15 mouse cellular contexts compared by ENCODE assay signal in the genomic region with DNA sequence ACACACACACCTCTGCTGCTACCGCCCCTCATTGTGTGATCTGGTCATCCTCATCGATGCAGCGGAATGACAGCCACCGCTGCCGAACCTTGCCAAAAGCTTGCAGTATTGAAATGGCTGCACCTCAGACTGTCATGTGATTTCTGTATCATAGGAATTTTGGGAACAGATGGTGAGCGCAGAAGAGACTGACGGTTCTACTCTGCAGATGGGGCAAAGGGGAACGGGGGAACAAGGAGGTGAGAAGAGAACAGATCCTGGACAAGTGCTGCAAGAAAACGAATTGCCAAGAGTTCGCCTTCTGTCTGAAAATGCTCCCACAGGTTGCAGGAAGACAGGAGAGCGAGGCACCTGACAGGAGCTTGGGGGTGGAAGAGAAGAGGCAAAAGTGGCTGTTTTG.
DNase-seq lines count a peak whose midpoint lies in the region; ATAC-seq and TF ChIP-seq lines count a peak whose summit lies in the region.
"Had no signal": no experiment of that assay in that cellular context is flagged by ENCODE, and none has a peak within 500 bp of the region (broad histone marks: within the 10 kb centered on the region; RNA-seq: fewer than 3 reads in every experiment).

No protein-coding gene starts in this region.

- no peak for TF ChIP-seq CTCF in midbrain, postnatal 0 days (IDR thresholded peaks at IDR 0.05)
- TF ChIP-seq CTCF in stomach, postnatal 0 days (IDR thresholded peaks at IDR 0.05; ENCODE audit: low read depth), result no peak

- H3K4me1 ChIP-seq in midbrain, embryonic 14.5 days (ENCODE audit: control insufficient read depth, insufficient read depth, low read length), result peaks cover 12% of the 10 kb centered on the region; the same call in 1 of the 2 replicates
- H3K4me1 ChIP-seq in midbrain, embryonic 10.5 days, result peaks cover 11% of the 10 kb centered on the region
- H3K4me1 ChIP-seq in midbrain, postnatal 0 days (ENCODE audit: insufficient read depth, low read length), result peaks cover 4% of the 10 kb centered on the region; the same call in 1 of the 2 replicates
- no peaks in the 10 kb centered on the region for H3K4me1 ChIP-seq in stomach, postnatal 0 days (replicated peaks; ENCODE audit: control insufficient read depth, insufficient read depth)
- H3K4me1 ChIP-seq: heart, embryonic 15.5 days; liver, embryonic 12.5 days; lung, embryonic 15.5 days had no signal

- 0 out of 2 replicates have a peak overlapping the region, but pooled peaks have one; percentile 38 for H3K27ac ChIP-seq in midbrain, embryonic 14.5 days (replicated peaks; ENCODE audit: low read depth, low read length)
- H3K27ac ChIP-seq in midbrain, embryonic 10.5 days (replicated peaks), result no peak overlapping the region
- H3K27ac ChIP-seq in midbrain, postnatal 0 days (ENCODE audit: low read depth, low read length), result no peak overlapping the region
- H3K27ac ChIP-seq in stomach, postnatal 0 days (replicated peaks), result no peak overlapping the region
- H3K27ac ChIP-seq: gastrocnemius, adult 2 months; heart, embryonic 15.5 days; limb, embryonic 10.5 days; liver, embryonic 12.5 days; lung, embryonic 15.5 days had no signal

- TF ChIP-seq EP300 in stomach, postnatal 0 days (optimal IDR thresholded peaks at IDR 0.05), result no peak

- no peak overlapping the region for H3K4me3 ChIP-seq in midbrain, embryonic 14.5 days (replicated peaks; ENCODE audit: low read depth, low read length)
- H3K4me3 ChIP-seq in midbrain, embryonic 10.5 days, result no peak overlapping the region
- H3K4me3 ChIP-seq in midbrain, postnatal 0 days (ENCODE audit: low read depth, low read length), result no peak overlapping the region
- H3K4me3 ChIP-seq in stomach, postnatal 0 days (ENCODE audit: low read depth, low read length), result no peak overlapping the region
- H3K4me3 ChIP-seq: gastrocnemius, adult 2 months; heart, embryonic 15.5 days; limb, embryonic 10.5 days; liver, embryonic 12.5 days; lung, embryonic 15.5 days had no signal

- no peak overlapping the region for H3K4me2 ChIP-seq in midbrain, embryonic 14.5 days (ENCODE audit: low read length)
- no peak overlapping the region for H3K4me2 ChIP-seq in midbrain, postnatal 0 days (ENCODE audit: low read depth, low read length, poor library complexity, severe bottlenecking)
- H3K4me2 ChIP-seq in stomach, postnatal 0 days (replicated peaks; ENCODE audit: low read depth), result no peak overlapping the region
- H3K4me2 ChIP-seq: heart, embryonic 15.5 days; liver, embryonic 12.5 days; lung, embryonic 15.5 days had no signal

- intact Hi-C loops in heart, postnatal 14 days (cut with DNase I), result no loop called here

- DNase-seq in cerebellum, adult 18-20 months, result peak; percentile 4 to 6
- DNase-seq in cerebellum, adult 11 months, result no peak
- peak; percentile 19 for DNase-seq in heart, adult 11 months
- DNase-seq in heart, postnatal 14 days, result no peak
- DNase-seq in midbrain, embryonic 14.5 days, result peak; percentile 13
- no peak for DNase-seq in midbrain, embryonic 10.5 days (ENCODE audit: low spot score)
- peak; percentile 38 for DNase-seq in midbrain, postnatal 0 days (ENCODE audit: low spot score)
- DNase-seq in stomach, postnatal 0 days (ENCODE audit: low spot score), result no peak
- DNase-seq: adrenal gland, postnatal 25 days; gastrocnemius, adult 2 months; heart, adult 18-20 months had no signal

- H3K9me3 ChIP-seq in midbrain, embryonic 14.5 days (ENCODE audit: control insufficient read depth, low read length), result peaks cover 5% of the 10 kb centered on the region; the same call in 1 of the 2 replicates
- H3K9me3 ChIP-seq in midbrain, embryonic 10.5 days (replicated peaks), result 0 out of 2 replicates have a peak, but pooled peaks cover 4% of the 10 kb centered on the region
- H3K9me3 ChIP-seq in midbrain, postnatal 0 days (ENCODE audit: low read length), result 0 out of 2 replicates have a peak, but pooled peaks cover 3% of the 10 kb centered on the region
- no peaks in the 10 kb centered on the region for H3K9me3 ChIP-seq in stomach, postnatal 0 days (ENCODE audit: control insufficient read depth, low read length)
- H3K9me3 ChIP-seq: heart, embryonic 15.5 days; limb, embryonic 10.5 days; liver, embryonic 12.5 days; lung, embryonic 15.5 days had no signal

- no peak for ATAC-seq in midbrain, embryonic 14.5 days (ENCODE audit: low FRiP score, low TSS enrichment)
- no peak for ATAC-seq in midbrain, postnatal 0 days (ENCODE audit: low FRiP score)
- no peak for ATAC-seq in stomach, postnatal 0 days (ENCODE audit: low FRiP score, low TSS enrichment)
- ATAC-seq: liver, embryonic 12.5 days had no signal

- H3K36me3 ChIP-seq in midbrain, embryonic 14.5 days (ENCODE audit: control insufficient read depth, insufficient read depth, low read length), result no peaks in the 10 kb centered on the region
- no peaks in the 10 kb centered on the region for H3K36me3 ChIP-seq in midbrain, embryonic 10.5 days
- no peaks in the 10 kb centered on the region for H3K36me3 ChIP-seq in midbrain, postnatal 0 days (ENCODE audit: insufficient read depth, low read length)
- H3K36me3 ChIP-seq in stomach, postnatal 0 days (ENCODE audit: control insufficient read depth, insufficient read depth, low read length), result no peaks in the 10 kb centered on the region
- H3K36me3 ChIP-seq: heart, embryonic 15.5 days; limb, embryonic 10.5 days; liver, embryonic 12.5 days; lung, embryonic 15.5 days had no signal

- 78% methylated on average over 11 of the region's 11 CpGs for WGBS in midbrain, embryonic 14.5 days
- WGBS in midbrain, embryonic 10.5 days, result 89% methylated on average over 11 of the region's 11 CpGs
- 78% methylated on average over 11 of the region's 11 CpGs for WGBS in midbrain, postnatal 0 days
- WGBS in stomach, postnatal 0 days, result 71% methylated on average over 11 of the region's 11 CpGs

- no peak overlapping the region for H3K9ac ChIP-seq in midbrain, embryonic 14.5 days (replicated peaks; ENCODE audit: low read length)
- no peak overlapping the region for H3K9ac ChIP-seq in midbrain, postnatal 0 days (replicated peaks; ENCODE audit: low read length, poor library complexity, severe bottlenecking)
- no peak overlapping the region for H3K9ac ChIP-seq in stomach, postnatal 0 days (ENCODE audit: low read length)
- H3K9ac ChIP-seq: heart, embryonic 15.5 days; liver, embryonic 12.5 days; lung, embryonic 15.5 days had no signal

- H3K27me3 ChIP-seq in midbrain, embryonic 14.5 days (ENCODE audit: control insufficient read depth, insufficient read depth, low read length), result no peaks in the 10 kb centered on the region
- H3K27me3 ChIP-seq in midbrain, embryonic 10.5 days (ENCODE audit: low read depth, poor library complexity, severe bottlenecking), result no peaks in the 10 kb centered on the region
- H3K27me3 ChIP-seq in midbrain, postnatal 0 days (ENCODE audit: insufficient read depth, low read length), result no peaks in the 10 kb centered on the region
- no peaks in the 10 kb centered on the region for H3K27me3 ChIP-seq in stomach, postnatal 0 days (ENCODE audit: control insufficient read depth, insufficient read depth, low read length)
- H3K27me3 ChIP-seq: heart, embryonic 15.5 days; liver, embryonic 12.5 days; lung, embryonic 15.5 days had no signal

Comparison
In these comparisons a context has a peak if more than half of its experiments do, and no peak if none do; other contexts are left out.
1. DNase-seq: peak in cerebellum, adult 18-20 months (2 of 2), heart, adult 11 months (single experiment), midbrain, embryonic 14.5 days (single experiment) and midbrain, postnatal 0 days (single experiment); none in cerebellum, adult 11 months (single experiment), heart, postnatal 14 days (0 of 2), midbrain, embryonic 10.5 days (single experiment) and stomach, postnatal 0 days (single experiment).